Mouse (Mus musculus) liver, embryonic 11.5 days (tissue): ENCODE results near the gene Snx12. TPM values are rescaled to one million over a fixed set of nuclear protein-coding genes. Genes with fewer than 3 reads are reported as not detected.
"Not testable (repeated sequence)": the region's sequence is repeated elsewhere in the genome, so short reads cannot be mapped to it uniquely, and the experiment has no call there.

ENCODE experiments used
- ATAC-seq: fragments of 200-750 bp; cut with Nextera tagmentation; replicated peaks from 2 replicates; pipeline ENCODE4 v1.8.0; 2017; ENCODE audit warnings: moderate number of reproducible peaks, mild to moderate bottlenecking, moderate TSS enrichment, moderate library complexity; ENCODE audit not compliant: low FRiP score
- DNase-seq: peaks from one replicate; pipeline ENCODE4 v3.0.0-alpha.2; 2017; ENCODE audit warnings: low spot score
- H3K27ac ChIP-seq: fragments of 300-500 bp; sonication (generic); 2 replicates; pipeline ENCODE4 v1.5.1; 2014; ENCODE audit warnings: mild to moderate bottlenecking, low read depth, low read length, control low read depth
- H3K27me3 ChIP-seq: fragments of 300-500 bp; sonication (generic); replicated peaks from 2 replicates; pipeline ENCODE4 v1.6.1; 2014; ENCODE audit warnings: low read length, mixed read lengths; ENCODE audit not compliant: control insufficient read depth, insufficient read depth
- H3K36me3 ChIP-seq: fragments of 300-500 bp; sonication (generic); 2 replicates; pipeline ENCODE4 v1.6.1; 2014; ENCODE audit warnings: mild to moderate bottlenecking, low read length, moderate library complexity, mixed read lengths; ENCODE audit not compliant: control insufficient read depth, insufficient read depth
- H3K4me1 ChIP-seq: fragments of 300-500 bp; sonication (generic); replicated peaks from 2 replicates; pipeline ENCODE4 v1.6.1; 2014; ENCODE audit warnings: low read length, mixed read lengths; ENCODE audit not compliant: control insufficient read depth, insufficient read depth
- H3K4me2 ChIP-seq: fragments of 300-500 bp; sonication (generic); 2 replicates; pipeline ENCODE4 v1.6.1; 2014; ENCODE audit warnings: mild to moderate bottlenecking, control low read depth, moderate library complexity
- H3K4me3 ChIP-seq: fragments of 300-500 bp; sonication (generic); 2 replicates; pipeline ENCODE4 v1.5.1; 2014; ENCODE audit warnings: low read depth, low read length, control low read depth
- H3K9ac ChIP-seq: fragments of 300-500 bp; sonication (generic); 2 replicates; pipeline ENCODE4 v1.6.1; 2014; ENCODE audit warnings: low read depth, low read length, control low read depth
- H3K9me3 ChIP-seq: fragments of 300-500 bp; sonication (generic); 2 replicates; pipeline ENCODE4 v1.6.1; 2016; ENCODE audit warnings: low read length, inconsistent platforms, mixed read lengths; ENCODE audit not compliant: control insufficient read depth
- WGBS: fragments of 180-500 bp; shearing (Covaris S2); extraction: QIAGEN DNeasy Blood & Tissue Kit; methylation state at CpG from one replicate; pipeline ENCODE4 v1.1.7; 2014; 5-methylcytosine and 5-hydroxymethylcytosine counted together
- polyA plus RNA-seq: library from polyadenylated mRNA; unstranded; fragments of >200 nt; fragmentation: Nextera tagmentation; extraction: Ambion mirVana; gene quantifications from 2 replicates; pipeline ENCODE4 v1.2.1, GENCODE M21; 2014

The Snx12 gene
- polyA plus RNA-seq, 1 experiment from 2014 or later, result 33.1 TPM

DNA sequence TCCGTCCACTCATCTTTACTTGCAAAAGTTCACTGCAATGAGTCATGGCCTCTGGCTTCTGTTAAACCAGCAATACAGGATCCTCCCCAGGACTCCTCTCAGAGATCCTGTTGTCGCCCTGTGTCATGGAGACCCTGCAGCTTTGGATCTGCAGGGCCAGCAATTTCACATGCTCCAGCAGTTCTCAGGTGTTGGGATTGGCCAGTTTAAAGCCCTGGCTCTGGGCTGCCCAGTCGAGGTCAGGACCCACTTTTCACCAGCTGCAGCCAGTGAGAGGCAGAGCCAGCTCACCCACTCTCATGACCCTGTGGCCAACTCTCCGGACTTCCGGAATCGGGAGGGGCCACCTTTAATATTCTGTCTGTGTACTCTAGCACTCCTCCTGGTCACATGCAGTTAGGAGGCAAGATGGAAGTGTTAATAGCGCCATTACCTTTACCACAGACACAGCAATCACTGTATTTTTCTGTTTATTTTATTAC, 95.8 kb downstream of the Snx12 start:
- no peaks in the 10 kb centered on the region for H3K27me3 ChIP-seq
- DNase-seq (no peak), ATAC-seq (no peak)
- no peaks in the 10 kb centered on the region for H3K9me3 ChIP-seq
- no peak overlapping the region for H3K9ac ChIP-seq
- no peak overlapping the region for H3K4me3 ChIP-seq
- no peak overlapping the region for H3K27ac ChIP-seq
- no peak overlapping the region for H3K4me2 ChIP-seq
- 76% methylated on average over 7 of the region's 7 CpGs for WGBS
- H3K4me1 ChIP-seq, result no peaks in the 10 kb centered on the region
- no peaks in the 10 kb centered on the region for H3K36me3 ChIP-seq

DNA sequence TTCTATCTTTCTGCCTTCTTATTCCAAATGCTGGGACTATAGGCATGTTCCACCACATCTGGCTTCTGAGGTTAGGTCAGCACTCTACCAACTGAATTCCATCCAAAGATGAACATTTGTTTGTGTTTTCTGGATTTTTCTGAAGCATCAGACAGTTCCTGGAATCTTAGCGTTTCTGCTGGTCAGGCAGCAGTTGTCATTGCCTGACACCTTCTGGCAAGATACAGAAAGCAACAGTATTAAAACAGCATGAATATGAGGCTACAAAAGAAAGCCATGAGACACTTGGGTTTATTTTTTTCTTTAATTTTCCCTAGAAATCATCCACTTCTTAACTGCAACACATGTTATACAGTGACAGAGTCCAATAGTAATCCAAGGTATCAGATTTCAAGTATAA, 101.8 kb downstream of the Snx12 start:
- no peak overlapping the region for H3K4me2 ChIP-seq
- WGBS, result 64% methylated on average over 1 of the region's 1 CpGs
- H3K4me1 ChIP-seq, result no peaks in the 10 kb centered on the region
- no peak overlapping the region for H3K4me3 ChIP-seq
- no peaks in the 10 kb centered on the region for H3K27me3 ChIP-seq
- no peaks in the 10 kb centered on the region for H3K9me3 ChIP-seq
- ATAC-seq (no peak), DNase-seq (no peak)
- H3K27ac ChIP-seq, result no peak overlapping the region
- no peak overlapping the region for H3K9ac ChIP-seq
- no peaks in the 10 kb centered on the region for H3K36me3 ChIP-seq

DNA sequence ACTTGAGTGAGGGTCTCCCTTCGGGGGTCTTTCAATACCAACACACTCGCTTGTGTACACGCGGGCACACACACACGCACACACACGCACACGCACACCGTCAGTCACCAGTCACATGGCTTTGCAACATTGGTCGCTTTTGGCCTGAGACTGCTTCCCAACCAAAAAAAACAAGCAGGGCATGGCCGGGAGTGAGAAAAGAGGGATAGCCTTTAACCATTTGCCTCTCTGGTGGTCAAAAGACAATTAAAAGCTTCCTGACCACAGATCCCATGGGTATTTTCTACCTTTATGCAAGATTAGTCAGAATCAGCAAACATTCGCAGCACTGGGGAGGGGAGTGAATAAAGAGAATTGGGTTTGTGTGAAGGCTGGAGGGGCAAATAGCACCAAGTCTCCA, 136.4 kb downstream of the Snx12 start, which contains the start of gene Slc7a3:
Slc7a3 (minus strand) TSS at position 101 of the 400 bp plus-strand sequence.
- Histone ChIP-seq H3K9ac (0 out of 2 replicates have a peak within 1 kb of the TSS, but pooled peaks have one; percentile 26), H3K27me3 (no peaks in the 10 kb centered on the region; the same call in 1 of the 2 replicates), H3K4me1 (no peaks in the 10 kb centered on the region), H3K36me3 (no peaks in the 10 kb centered on the region), H3K9me3 (no peaks in the 10 kb centered on the region), H3K4me3 (peak within 1 kb of the TSS; percentile 37), H3K27ac (no peak within 1 kb of the TSS), H3K4me2 (peak within 1 kb of the TSS; percentile 67)
- no peak for ATAC-seq
- DNase-seq, result no peak
- 35% methylated on average over 11 of the region's 11 CpGs for WGBS

DNA sequence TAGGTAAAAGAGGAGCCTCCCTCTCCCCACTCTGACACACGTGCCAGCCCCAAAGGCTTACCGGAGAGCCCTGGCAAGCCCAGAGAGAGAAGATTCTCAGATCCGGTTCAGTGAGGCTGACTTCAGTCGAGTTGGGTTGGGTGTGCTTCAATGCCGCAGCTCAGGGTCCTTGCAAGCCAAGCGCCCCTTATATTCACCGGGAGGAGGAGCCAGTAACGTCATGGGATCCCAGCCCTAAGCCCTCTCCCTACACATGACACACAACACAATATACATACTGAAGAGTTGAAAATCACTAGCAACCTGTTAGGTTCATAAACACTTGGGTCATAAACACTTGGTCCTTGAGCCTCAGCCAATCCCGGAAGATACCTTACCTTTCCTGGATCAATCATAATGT, 137.2 kb downstream of the Snx12 start:
- not testable (repeated sequence) for H3K4me1 ChIP-seq, H3K9me3 ChIP-seq, H3K9ac ChIP-seq, H3K27ac ChIP-seq, DNase-seq, ATAC-seq, H3K27me3 ChIP-seq, H3K36me3 ChIP-seq
- peak overlapping the region; percentile 67 for H3K4me2 ChIP-seq
- WGBS, result 18% methylated on average over 7 of the region's 9 CpGs
- peak overlapping the region; percentile 37 for H3K4me3 ChIP-seq

DNA sequence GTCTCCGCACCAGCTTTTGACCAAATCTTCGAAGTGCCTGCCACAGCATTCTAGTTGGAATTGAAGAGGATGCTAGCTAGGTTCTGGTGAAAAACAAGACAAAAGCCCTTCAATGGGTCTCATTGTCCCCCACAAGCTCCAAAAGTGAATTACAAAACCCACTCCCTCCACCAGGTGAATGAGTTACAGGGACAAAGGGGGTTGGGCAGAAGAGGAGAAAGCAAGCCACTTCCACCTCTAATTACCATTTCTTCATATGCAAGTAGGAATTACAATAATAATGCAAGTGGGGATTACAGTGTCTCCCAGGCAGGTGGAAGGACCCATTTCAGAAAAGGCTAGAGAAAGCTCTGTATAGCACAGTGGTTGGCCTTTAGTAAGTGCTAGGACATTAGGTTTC, 138.2 kb downstream of the Snx12 start:
- no peaks in the 10 kb centered on the region for H3K36me3 ChIP-seq
- WGBS, result 59% methylated on average over 2 of the region's 2 CpGs
- H3K27me3 ChIP-seq, result no peaks in the 10 kb centered on the region; the same call in 1 of the 2 replicates
- H3K9me3 ChIP-seq, result no peaks in the 10 kb centered on the region
- no peak overlapping the region for H3K4me3 ChIP-seq
- no peak for DNase-seq
- no peaks in the 10 kb centered on the region for H3K4me1 ChIP-seq
- H3K4me2 ChIP-seq, result no peak overlapping the region; the same call in 1 of the 2 replicates
- H3K9ac ChIP-seq, result no peak overlapping the region
- ATAC-seq, result no peak
- H3K27ac ChIP-seq, result no peak overlapping the region

DNA sequence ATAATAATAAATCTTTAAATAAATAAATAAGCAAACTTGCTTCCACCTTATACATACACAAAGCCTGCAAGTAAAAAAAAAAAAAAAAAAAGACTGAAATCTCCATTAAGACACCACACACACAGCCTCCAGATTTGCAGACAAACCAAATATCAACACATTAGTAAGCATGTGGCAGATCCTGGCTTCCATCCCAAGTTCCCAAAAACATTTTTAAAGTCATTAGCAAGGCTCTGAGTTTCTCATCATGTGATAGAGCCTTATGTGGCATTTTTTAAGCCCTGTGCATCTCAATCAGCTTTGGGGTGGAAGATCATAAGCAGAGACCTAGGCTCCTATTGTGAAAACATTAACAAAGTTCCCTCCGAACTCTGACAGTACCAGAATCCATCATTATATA, 157.1 kb downstream of the Snx12 start:
- WGBS, result 68% methylated on average over 1 of the region's 1 CpGs
- Histone ChIP-seq H3K36me3 (no peaks in the 10 kb centered on the region), H3K4me1 (no peaks in the 10 kb centered on the region), H3K27ac (no peak overlapping the region), H3K9ac (no peak overlapping the region), H3K27me3 (no peaks in the 10 kb centered on the region; the same call in 1 of the 2 replicates), H3K9me3 (no peaks in the 10 kb centered on the region), H3K4me2 (no peak overlapping the region), H3K4me3 (no peak overlapping the region)
- ATAC-seq, result no peak
- no peak for DNase-seq

DNA sequence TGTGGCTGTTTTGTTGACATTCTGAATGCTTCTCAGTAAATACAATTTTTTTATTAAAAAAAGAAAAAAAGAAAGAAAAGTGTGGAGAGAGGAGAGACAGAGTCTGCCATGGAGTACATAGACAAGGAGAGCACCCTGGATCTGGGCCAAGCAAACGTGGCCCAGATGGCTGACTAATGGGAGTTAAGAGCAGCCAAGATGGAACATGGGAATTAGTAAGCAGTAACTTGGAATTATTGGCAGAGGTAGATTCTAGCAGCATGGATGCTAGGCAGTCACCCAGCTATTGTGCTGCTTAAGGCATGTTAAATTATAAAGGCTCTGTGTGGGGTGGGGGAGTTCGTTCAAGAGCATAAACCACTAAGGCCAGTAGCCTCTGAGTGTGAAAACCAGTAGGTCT, 158.9 kb downstream of the Snx12 start:
- H3K27ac ChIP-seq, result no peak overlapping the region
- no peaks in the 10 kb centered on the region for H3K4me1 ChIP-seq
- WGBS, result 65% methylated on average over 2 of the region's 2 CpGs
- ATAC-seq (no peak), DNase-seq (no peak)
- H3K9me3 ChIP-seq, result no peaks in the 10 kb centered on the region
- no peaks in the 10 kb centered on the region for H3K36me3 ChIP-seq
- no peak overlapping the region for H3K9ac ChIP-seq
- H3K4me2 ChIP-seq, result no peak overlapping the region
- H3K27me3 ChIP-seq, result no peaks in the 10 kb centered on the region; the same call in 1 of the 2 replicates
- no peak overlapping the region for H3K4me3 ChIP-seq

DNA sequence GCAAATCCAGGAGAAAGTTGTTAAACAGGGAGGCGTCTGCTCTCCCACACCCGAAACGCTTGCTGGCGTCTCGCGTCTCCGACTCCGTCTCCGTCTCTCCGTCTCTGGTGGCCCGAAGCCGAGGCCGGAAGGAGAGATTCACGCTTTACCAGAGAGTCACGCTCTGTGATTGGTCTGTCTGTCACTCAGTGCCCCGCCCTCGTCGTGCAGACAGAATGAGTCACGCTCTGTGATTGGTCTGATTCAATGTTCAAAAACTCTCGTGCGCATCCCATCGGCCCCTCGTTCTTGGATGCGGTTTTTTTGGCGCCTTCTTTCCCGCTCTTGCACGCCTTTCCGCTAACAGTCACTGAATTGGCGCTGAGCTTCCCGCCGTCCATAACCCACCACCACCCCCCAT, 162.8 kb downstream of the Snx12 start, which contains the start of gene Tex11:
Tex11 (minus strand) TSS at position 127 of the 400 bp plus-strand sequence.
- DNase-seq, result no peak
- no peaks in the 10 kb centered on the region for H3K9me3 ChIP-seq
- H3K4me3 ChIP-seq, result no peak within 1 kb of the TSS
- H3K27me3 ChIP-seq, result no peaks in the 10 kb centered on the region; the same call in 1 of the 2 replicates
- 81% methylated on average over 31 of the region's 31 CpGs for WGBS
- ATAC-seq, result no peak
- H3K4me1 ChIP-seq, result no peaks in the 10 kb centered on the region
- no peak within 1 kb of the TSS for H3K9ac ChIP-seq
- no peaks in the 10 kb centered on the region for H3K36me3 ChIP-seq
- H3K27ac ChIP-seq, result no peak within 1 kb of the TSS
- no peak within 1 kb of the TSS for H3K4me2 ChIP-seq
